Mouse (Mus musculus): ENCODE data around the gene Gm9821.

- TF ChIP-seq POLR2A (IDR thresholded peaks at IDR 0.05; ENCODE audit: low read depth, low read length) (no peak), CTCF (IDR thresholded peaks at IDR 0.05; ENCODE audit: extremely low read depth, insufficient read length, insufficient replicate concordance, low read depth, low read length) (no peak)
These were observed 40.7 kb upstream of the Gm9821 start for GRCm38 (mm10) chr2:91904618-91905307.
